Mouse (Mus musculus) NIH3T3 (cell line): ENCODE measurements around the gene Pou4f1.
"Not testable (repeated sequence)": the region's sequence is repeated elsewhere in the genome, so short reads cannot be mapped to it uniquely, and the experiment has no call there.

ENCODE experiments used
- DNase-seq: peaks from one replicate; pipeline ENCODE4 v3.0.0-alpha.2; 2012; ENCODE audit warnings: low read depth

Gene Pou4f1

GRCm38 (mm10) chr14:104467966-104468622 lies at the start of gene Pou4f1:
Pou4f1 (minus strand) TSS chr14:104467999.
- no peak for DNase-seq

GRCm38 (mm10) chr14:104511664-104512063 lies 43.9 kb upstream of the Pou4f1 start:
- DNase-seq = no peak

GRCm38 (mm10) chr14:104502761-104503160 lies 35.0 kb upstream of the Pou4f1 start:
- not testable (repeated sequence) for DNase-seq

- no peak for DNase-seq
These were observed 12.0 kb upstream of the Pou4f1 start for GRCm38 (mm10) chr14:104479751-104480150.

- DNase-seq = no peak
These were observed 10.8 kb upstream of the Pou4f1 start for GRCm38 (mm10) chr14:104478593-104478992.

GRCm38 (mm10) chr14:104477616-104478015 lies 9.8 kb upstream of the Pou4f1 start:
- no peak for DNase-seq

- DNase-seq = no peak
These were observed 7.6 kb upstream of the Pou4f1 start for GRCm38 (mm10) chr14:104475438-104475837.

GRCm38 (mm10) chr14:104468623-104468970 lies 798 bp upstream of the Pou4f1 start:
- DNase-seq = no peak

GRCm38 (mm10) chr14:104467133-104467965 lies 450 bp downstream of the Pou4f1 start:
- no peak for DNase-seq

GRCm38 (mm10) chr14:104466557-104466956 lies 1.2 kb downstream of the Pou4f1 start:
- no peak for DNase-seq

GRCm38 (mm10) chr14:104465483-104466235 lies 2.1 kb downstream of the Pou4f1 start:
- no peak for DNase-seq

- no peak for DNase-seq
These were observed 3.0 kb downstream of the Pou4f1 start for GRCm38 (mm10) chr14:104464841-104465240.

GRCm38 (mm10) chr14:104463631-104464250 lies 4.1 kb downstream of the Pou4f1 start:
- DNase-seq = no peak

GRCm38 (mm10) chr14:104461286-104462240 lies 6.2 kb downstream of the Pou4f1 start:
- DNase-seq = no peak

GRCm38 (mm10) chr14:104460325-104461285 lies 7.2 kb downstream of the Pou4f1 start:
- no peak for DNase-seq

- DNase-seq = no peak
These were observed 8.2 kb downstream of the Pou4f1 start for GRCm38 (mm10) chr14:104459513-104460111.

- DNase-seq = no peak
These were observed 8.9 kb downstream of the Pou4f1 start for GRCm38 (mm10) chr14:104458728-104459512.

GRCm38 (mm10) chr14:104457966-104458710 lies 9.7 kb downstream of the Pou4f1 start:
- DNase-seq = no peak
